Mouse (Mus musculus) lung, postnatal 36 days (tissue): ENCODE data around the gene Carns1.

ENCODE experiments used
- DNase-seq: peaks from one replicate; pipeline ENCODE4 v3.0.0; 2022; ENCODE audit warnings: mixed read lengths

Gene Carns1

GRCm38 (mm10) chr19:4170723-4171392, 4.4 kb downstream of the Carns1 start:
- no peak for DNase-seq

- no peak for DNase-seq
Observed at GRCm38 (mm10) chr19:4169810-4170209, 5.5 kb downstream of the Carns1 start.

- peak; percentile 99 for DNase-seq
Observed at GRCm38 (mm10) chr19:4169378-4169784, 5.9 kb downstream of the Carns1 start.

- no peak for DNase-seq
Observed at GRCm38 (mm10) chr19:4166678-4167476, 8.4 kb downstream of the Carns1 start.

GRCm38 (mm10) chr19:4164721-4165120, 10.6 kb downstream of the Carns1 start:
- no peak for DNase-seq

GRCm38 (mm10) chr19:4164100-4164499, 11.2 kb downstream of the Carns1 start:
- no peak for DNase-seq

- DNase-seq: no peak
Observed at GRCm38 (mm10) chr19:4163543-4163887, 11.8 kb downstream of the Carns1 start.

GRCm38 (mm10) chr19:4162646-4163542, 12.4 kb downstream of the Carns1 start, which contains the start of gene Rps6kb2:
TSS of gene Rps6kb2 (minus strand) at chr19:4163354.
- DNase-seq: peak; percentile 99

- DNase-seq: no peak
Observed at GRCm38 (mm10) chr19:4159049-4159448, 16.2 kb downstream of the Carns1 start.

- DNase-seq: no peak
Observed at GRCm38 (mm10) chr19:4156771-4157170, 18.5 kb downstream of the Carns1 start.

- no peak for DNase-seq
Observed at GRCm38 (mm10) chr19:4156073-4156579, 19.2 kb downstream of the Carns1 start.

GRCm38 (mm10) chr19:4155223-4156072, 19.8 kb downstream of the Carns1 start:
- DNase-seq: no peak

- DNase-seq: peak; percentile 51
Observed at GRCm38 (mm10) chr19:4154437-4155222, 20.6 kb downstream of the Carns1 start.

- no peak for DNase-seq
Observed at GRCm38 (mm10) chr19:4153232-4153654, 22.0 kb downstream of the Carns1 start, which contains the start of gene Ptprcap. TSS of gene Ptprcap (plus strand) at chr19:4153604.

GRCm38 (mm10) chr19:4152445-4153231, 22.6 kb downstream of the Carns1 start:
- DNase-seq: no peak

GRCm38 (mm10) chr19:4151898-4152297, 23.4 kb downstream of the Carns1 start:
- no peak for DNase-seq

GRCm38 (mm10) chr19:4151488-4151860, 23.8 kb downstream of the Carns1 start:
- DNase-seq: no peak

GRCm38 (mm10) chr19:4150567-4151487, 24.5 kb downstream of the Carns1 start:
- DNase-seq: no peak
